Mouse (Mus musculus) heart, postnatal 0 days (tissue): ENCODE measurements around the gene Padi3.

Experiments used
- CTCF ChIP-seq: IDR thresholded peaks from 2 replicates; pipeline ENCODE4 v1.5.1; 2016; ENCODE audit warnings: antibody characterized with exemption, control low read depth, low read depth
- EP300 ChIP-seq: IDR thresholded peaks from 2 replicates; pipeline ENCODE4 v1.6.1; 2016; ENCODE audit warnings: antibody characterized with exemption, low read depth

DNA sequence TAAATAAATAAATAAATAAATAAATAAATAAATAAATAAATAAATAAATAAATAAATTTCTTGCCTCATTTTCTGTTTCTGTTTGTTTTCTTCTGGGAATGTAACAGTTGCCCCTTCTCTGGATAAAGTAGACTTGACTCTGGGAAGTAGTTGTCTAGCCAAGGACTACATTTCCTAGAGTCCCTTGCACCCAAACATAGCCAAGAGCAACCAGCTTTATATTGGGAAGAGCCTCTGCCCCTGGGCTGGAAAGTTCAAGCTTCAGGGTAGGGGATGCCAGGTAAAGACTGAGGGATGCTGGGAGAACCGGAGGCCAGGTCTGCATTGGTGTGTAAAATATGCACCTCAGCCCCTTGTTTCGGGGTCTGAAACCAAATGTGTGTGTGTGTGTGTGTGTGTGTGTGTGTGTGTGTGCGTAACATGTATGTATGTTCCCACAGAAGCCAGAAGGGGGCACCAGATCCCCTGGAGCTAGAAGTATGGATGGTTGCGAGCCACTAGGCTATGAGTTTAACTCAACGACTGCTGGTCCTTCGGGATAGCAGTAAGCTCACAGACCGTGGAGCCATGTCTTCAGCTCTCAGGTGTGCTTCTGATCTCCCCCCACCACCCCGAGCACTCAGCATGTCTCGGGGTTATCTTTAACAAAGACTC is 26.0 kb downstream of the Padi3 start:
- no peak for TF ChIP-seq CTCF
- no peak for TF ChIP-seq EP300
